Mouse (Mus musculus): Measurements from ENCODE around the gene 4930451I11Rik.
A peak's percentile ranks its signal among the peaks of the same experiment; 100 is the strongest.

4930451I11Rik gene

DNA sequence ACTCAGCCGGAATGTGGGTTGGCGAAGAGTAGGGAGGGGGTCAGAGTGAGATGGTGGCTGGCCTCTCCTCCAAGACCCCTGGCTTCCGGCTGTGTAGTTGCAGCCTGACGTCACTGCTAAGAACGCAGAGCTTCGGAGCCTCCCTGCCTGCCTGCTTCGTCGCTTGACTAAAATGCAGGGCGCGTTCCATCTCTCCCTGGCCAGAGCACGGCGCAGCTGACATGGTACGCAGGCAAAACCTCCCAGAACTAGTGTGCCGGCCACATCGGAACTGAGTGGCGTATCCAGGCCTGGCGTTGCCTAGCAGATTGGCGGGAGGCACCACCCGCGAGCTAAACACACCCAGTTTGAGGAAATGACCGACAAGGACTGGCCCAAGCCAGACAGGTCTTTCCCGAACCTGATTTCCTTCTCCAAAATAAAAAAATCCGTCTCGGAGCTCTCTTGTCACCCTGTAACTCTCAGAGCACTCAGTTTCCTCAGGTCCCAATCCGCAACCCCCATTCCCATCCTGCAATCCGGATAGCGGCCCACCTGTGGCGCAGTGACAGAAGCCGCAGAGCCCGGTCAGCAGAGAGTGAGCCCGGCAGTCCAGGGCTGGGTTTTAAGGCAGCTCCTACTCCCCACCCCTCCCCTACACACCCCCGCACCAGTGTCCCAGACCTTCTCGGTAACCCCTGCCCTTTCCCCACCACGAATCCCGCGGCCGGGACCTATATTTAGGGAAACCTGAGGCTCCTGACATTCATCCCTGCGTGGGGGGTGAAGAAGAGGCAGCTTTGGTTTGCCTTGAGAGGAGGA, 31.8 kb downstream of the 4930451I11Rik start:
- DNase-seq (ENCODE audit: low spot score): no peak

DNA sequence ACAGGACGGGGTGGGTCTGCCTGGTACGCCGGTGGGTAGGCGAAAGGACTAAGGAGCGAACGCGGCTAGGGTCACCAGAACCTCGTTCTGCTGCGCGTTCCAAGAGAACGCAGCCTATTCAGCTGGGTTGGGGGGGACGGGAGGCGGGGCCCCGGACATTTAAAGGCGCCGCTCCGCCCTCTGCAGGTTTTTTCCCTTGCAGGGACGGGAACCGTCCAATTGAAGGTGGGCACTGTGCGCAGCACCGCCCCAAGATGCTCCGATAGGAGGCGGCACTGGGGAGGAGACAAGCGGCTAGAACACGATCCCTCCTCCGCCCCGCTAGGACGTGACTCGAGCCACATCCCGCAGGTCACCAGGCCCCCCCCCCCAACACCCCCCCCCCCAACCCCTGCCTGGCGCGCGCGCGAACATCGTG, 32.4 kb downstream of the 4930451I11Rik start:
- DNase-seq (ENCODE audit: low spot score): peak; percentile 99

DNA sequence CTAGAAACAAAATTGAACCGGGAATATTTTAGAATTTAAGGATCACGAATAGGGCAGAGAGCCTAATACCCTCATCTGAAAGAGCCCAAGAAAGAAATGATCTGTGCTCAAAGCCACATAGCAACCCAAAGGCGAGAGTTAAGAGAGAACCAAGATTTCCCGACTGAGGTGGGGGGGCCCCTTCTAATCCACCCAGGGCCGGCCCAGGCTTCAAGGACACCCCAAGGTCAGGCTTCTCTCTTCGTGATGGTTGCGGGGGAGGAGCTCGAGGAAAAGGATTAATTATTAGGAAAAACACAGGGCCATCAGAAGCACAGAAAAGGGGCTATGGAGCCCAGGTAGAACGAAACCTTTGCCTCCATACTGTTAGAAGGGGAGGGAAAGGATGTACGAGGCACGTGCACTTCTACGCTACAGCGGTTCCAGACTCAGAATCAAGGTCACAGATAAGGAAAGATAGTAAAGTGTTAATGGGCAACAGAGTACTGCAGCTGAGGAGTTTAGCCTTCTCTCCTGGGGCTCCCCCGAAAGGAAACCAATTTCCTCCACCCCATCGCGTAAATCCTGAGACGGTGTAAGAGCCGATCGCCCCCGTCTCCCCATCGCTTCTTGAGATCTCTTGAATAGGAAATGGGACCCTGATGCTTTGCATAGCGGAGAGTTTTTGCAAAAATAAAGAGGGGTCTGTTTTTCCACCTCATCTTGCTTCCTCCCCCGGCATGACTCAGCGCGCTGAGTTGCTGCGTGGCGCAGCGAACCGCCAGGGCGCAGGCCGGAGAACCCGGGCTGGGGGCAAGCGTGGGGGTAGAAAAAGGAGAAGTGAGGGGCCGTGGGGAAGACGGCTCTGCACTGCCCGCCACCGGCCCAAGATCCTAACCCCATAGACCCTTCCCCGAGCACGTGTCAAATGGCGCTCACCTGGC, 33.1 kb downstream of the 4930451I11Rik start:
- DNase-seq (ENCODE audit: low spot score): no peak

DNA sequence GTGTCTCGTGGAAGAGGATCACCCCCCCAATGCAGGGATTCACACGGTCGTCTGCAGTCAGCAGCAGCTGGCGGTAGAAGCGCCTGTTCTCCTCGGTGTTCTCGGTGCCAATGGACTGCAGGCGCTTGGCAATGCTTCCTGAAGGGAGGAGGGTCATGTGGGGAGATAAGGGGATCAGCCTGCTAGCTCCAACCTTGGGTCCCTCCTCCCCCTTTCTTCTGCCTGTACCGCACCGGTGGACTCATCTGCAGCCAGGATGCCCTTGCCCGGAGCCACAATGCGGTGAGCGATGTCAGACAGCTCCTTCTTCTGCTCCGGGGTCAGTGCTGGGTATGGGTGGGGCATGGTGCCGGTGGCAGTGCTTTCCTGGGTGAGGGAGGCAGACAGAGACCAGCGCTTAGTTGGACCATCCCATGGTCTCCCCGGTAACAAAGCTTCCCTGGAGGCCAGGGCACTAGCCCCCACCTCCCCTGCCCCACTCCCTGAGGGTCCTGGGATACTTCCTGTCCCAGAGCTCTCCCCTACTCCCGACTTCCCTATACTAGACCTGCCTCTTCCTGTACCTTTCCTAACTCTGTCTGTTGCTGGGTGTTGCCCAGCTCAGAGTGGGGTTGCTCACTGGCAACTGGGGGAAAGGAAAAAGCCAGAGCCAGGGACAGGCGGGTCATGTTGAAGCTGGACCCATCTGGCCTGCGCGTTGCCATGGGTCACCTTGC, 33.9 kb downstream of the 4930451I11Rik start, which contains the start of gene Fam57b:
Gene Fam57b, plus strand, starts transcription at position 258 of the 716 bp plus-strand sequence.
- DNase-seq (ENCODE audit: low spot score): no peak

DNA sequence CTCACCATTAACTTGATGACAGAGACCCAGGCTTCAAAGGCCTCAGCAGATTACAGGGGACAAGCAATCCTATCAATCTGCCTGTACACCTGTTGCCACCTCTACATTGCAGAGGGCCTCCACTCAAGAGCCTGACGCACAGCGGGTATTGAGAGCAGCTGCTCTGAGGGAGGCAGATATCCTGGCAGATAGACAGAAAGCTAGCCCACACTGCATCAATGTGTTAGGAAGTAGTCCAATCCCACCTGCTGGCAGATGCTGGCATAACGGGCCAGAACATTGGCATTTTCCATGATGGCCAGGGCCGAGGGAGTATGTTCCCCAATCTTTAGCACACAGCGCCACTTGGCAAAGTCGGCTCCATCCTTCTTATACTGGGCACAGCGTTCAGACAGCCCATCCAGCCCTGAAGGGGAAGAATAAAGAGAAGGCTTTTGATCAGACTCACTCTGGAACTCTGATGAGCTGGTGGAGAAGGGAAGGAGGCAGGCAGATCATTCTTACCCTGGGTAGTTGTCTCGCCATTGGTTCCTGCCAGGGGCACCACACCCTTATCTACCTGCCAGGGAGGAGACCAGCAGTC, 35.0 kb downstream of the 4930451I11Rik start:
- DNase-seq (ENCODE audit: low spot score): no peak

DNA sequence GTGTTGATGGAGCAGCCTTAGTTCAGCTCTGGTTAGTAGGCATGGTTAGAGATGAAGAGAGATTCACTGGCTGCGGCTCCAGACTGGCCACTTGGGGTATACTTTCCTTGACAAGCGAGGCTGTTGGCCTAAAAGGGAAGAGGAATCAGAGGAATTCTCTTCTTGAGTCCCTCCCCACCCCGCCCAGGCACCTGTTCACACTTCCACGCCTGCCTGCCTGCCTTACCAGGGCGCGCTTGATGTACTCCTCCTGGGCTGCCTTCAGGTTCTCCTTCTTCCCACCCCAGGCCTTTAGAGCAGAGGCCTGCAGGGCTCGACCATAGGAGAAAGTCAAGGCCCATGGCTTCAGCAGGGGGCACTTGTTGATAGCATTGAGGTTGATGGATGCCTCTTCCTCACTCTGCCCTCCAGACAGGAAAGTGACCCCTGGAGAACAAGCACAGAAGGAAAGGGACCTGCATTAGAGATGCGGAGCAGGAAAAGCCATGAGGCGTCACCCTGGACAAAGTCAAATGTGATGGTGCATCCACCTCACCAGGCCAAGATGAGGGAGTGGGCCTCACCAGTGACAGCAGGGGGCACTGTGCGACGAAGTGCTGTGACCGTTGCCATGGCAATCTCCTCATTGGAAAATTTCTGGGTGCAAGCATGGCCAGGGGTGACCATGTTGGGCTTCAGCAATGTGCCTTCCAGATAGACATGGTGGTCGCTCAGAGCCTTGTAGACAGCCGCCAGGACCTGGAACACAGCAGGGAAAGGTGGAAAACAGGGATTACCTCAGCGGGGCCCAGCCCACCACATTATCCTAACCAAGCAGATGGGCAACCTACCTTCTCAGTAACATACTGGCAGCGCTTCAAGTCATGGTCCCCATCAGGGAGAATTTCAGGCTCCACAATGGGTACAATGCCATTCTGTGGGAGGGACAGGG, 35.8 kb downstream of the 4930451I11Rik start:
- DNase-seq (ENCODE audit: low spot score): no peak

DNA sequence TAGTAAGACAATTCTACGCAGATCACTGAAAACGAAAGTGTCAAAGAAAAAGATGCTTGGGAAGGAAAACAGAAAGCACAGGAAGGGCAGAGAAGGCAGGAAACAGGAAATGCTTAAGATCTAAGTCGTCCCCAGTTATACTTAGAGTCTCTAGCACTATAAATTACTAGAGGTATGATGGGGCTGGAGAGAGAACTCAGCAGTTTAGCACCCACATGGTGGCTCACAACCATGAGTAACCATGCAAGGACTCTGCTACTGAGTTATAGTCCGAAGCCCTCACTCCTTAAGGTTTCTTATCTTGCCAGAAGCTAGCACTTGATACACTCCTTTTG, 37.2 kb downstream of the 4930451I11Rik start:
- DNase-seq (ENCODE audit: low spot score): no peak

DNA sequence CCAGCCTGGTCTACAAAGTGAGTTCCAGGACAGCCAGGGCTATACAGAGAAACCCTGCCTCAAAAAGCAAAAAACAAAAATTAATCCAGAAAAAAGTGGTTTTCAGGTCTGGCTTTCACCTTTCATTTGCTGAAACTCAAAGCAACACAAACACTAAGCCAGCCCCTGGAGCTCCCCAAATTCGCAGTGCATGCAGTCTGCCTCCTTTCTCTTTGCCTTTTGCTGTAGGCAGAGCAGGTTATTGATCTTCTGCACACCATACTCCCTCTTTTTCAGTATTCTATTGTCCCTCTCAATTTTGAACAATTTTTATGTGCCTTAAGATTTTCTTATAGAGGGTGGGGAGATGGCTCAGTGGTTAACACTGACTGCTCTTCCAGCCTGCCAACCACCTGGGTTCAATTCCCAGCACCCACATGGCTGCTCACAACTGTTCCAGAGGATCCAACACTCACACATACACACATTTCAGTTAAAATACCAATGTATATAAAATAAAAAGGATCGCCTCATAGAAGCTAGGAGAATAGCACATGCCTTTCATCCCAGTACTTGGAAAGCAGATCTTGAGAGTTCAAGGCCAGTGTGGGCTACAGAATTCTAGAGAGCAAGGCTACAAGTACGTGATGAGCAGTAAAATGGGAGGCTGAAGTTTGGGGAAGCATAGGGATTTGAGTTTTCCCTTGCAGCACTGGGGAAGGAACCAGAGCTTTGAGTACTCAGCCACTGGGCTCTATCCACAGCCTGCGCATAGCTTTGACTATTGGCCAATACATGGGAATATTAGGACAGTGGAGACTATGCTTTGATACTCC, 37.8 kb downstream of the 4930451I11Rik start:
- no peak for DNase-seq (ENCODE audit: low spot score)

DNA sequence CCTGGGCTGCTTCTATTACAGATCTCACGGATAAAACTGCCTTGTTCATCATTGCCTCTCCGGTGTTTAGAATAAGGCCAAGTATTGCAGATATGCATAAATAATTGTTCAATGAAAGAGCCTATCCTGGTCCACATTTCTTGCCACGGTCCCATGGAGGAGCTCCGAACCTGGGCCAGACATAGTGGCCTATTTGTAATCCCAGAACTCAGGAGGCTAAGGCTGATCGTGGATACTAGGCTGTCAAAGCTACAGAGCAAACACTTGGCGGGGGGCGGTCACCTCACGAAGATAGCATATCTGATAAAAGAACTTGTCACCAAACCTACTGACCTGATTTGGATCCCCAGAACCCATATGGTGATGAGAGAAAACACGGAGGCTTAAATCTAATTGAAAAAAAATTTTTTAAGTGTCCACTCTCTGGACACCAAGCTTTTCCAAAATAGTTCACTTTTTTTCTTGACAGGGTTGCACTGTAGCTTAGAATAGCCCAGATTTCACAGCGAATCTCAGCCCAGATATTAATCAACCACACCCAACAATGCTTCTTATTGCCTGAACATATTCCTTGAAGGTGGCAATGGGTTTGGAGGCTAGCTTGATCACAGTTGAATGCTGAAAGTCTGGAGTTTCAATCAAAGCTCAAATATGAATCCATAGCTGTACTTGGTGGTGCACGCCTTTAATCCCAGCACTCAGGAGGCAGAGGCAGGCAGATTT, 38.6 kb downstream of the 4930451I11Rik start:
- DNase-seq (ENCODE audit: low spot score): no peak

DNA sequence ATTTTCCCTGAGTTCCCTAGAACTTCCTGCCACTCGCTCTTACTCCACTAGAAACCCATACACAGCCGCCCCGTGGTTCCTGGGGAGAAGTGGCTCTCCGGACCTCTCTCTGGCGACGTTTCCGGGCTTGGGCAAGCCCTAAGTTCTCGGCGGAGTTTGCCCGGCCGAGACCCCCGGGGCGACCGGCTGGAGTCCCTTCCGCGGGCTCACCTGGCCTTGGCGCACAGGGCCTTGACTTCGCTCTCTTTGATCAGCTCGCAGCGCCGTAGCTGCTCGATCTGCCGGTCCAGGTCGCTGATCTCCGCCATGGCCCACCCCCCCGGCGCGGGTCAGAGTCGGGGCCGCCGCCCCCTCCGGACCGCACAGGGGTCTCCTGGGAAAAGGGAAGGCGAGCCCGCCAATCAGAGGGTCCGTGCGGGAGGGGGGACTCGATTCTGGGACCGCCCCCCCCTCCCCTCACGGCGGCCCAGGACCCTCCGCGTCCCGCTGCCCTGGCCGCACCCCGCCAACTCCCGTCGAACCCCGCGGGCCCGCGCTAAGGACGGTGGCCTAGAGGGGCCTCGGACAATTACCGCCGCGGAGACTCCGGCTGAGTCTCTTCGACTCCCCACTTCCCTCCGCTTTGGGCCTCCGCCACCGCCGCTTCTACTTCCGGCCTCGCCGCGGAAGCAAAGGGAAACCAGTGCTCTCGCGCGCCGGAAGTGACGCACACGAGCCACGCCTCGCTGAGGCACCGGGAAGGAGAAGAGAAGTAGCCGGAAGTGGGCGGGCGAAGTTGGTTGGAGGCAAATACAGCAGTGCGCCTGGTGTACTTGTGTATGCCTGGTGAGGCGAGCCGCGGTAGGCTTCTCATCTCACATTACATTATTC, 39.4 kb downstream of the 4930451I11Rik start, which contains the start of gene Ppp4c:
Gene Ppp4c, minus strand, starts transcription at position 646 of the 870 bp plus-strand sequence.
- peak; percentile 99 for DNase-seq (ENCODE audit: low spot score)

DNA sequence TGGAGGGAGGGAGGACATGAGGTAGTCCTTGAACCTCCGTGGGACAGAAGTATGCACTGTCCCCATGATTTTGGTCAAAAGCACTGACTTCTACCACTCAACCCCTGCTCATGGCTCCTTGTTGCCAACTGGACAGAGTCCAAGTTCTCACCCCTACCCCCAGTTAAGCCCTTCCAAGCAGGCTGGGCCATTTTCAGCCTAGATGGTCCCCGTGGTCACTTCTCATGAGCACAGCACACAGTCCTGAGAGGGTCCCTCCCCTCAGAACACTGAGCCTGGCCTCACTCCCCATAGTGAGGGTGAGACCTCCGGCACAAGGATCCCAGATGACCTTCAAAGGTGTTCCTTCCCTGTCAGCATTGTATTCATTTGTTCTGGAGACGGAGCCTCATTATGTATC, 42.3 kb downstream of the 4930451I11Rik start:
- DNase-seq (ENCODE audit: low spot score): no peak

DNA sequence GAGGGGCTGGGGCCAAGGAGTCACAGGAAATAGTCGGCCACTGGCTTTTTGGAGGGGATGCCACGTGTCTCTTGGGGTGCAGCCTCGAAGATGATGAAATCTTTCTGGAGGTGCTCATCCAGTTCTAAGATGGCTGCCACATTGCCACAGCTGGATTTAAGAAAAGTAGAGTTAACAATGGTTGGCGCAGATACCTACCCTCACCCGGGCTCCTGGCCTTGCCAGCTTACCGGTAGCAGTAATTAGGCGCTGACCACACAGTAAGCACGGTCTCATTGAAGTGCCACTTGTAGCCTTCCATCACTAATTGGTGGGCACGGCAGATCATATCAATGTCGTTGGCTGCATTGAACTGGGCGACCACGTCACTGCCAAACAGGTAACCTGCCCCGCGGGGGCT, 45.3 kb downstream of the 4930451I11Rik start:
- no peak for DNase-seq (ENCODE audit: low spot score)

DNA sequence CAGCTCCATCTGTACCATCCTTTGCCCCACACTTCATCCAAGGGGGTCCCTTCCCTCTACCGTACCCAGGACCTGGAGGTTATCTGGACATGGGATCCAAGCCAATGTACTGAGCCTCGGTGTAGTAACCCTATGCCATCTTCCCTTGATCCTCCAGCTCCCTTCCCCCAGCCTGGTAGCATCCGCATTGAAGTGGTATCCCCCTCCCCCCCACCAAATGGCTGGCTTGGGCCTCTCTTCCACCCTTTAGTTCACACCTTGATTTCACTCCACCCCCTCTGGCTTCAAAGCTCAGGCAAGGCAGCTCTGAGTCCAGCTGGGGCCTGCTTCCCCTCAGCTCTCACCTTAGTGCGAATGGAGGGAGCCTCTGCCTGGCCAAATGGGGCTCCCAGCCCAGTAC, 46.4 kb downstream of the 4930451I11Rik start:
- no peak for DNase-seq (ENCODE audit: low spot score)

DNA sequence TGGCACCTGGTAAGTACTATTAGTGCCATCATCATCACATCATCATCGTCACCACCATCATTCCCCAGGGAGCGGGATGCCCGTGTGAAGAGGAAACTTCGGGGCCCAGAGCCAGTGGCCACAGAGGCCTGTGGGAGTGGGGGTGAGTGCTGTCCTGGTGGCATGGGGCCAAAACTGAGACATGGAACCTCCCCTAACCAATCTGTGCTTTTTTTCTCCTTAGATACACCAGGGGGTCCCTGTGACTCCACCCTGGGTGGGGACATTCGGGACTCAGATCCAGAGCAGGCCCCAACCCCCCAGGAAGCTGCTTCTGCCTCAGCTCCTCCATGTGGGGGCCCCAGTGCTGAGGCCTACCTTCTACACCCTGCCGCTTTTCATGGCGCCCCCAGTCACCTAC, 47.0 kb downstream of the 4930451I11Rik start:
- no peak for DNase-seq (ENCODE audit: low spot score)

DNA sequence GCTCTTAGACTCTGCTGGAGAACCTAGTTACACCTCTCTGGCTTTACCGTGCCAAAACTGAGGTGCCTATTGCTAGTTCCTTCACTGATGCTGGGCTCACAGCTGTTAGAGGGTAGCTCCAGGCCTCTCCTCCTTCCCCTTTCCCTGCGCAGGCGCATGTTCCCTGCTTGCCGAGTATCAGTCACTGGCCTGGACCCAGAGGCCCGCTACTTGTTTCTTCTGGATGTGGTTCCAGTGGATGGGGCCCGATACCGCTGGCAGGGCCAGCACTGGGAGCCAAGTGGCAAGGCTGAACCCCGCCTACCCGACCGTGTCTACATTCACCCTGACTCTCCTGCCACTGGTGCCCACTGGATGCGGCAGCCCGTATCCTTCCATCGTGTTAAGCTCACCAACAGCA, 48.7 kb downstream of the 4930451I11Rik start:
- DNase-seq (ENCODE audit: low spot score): no peak

DNA sequence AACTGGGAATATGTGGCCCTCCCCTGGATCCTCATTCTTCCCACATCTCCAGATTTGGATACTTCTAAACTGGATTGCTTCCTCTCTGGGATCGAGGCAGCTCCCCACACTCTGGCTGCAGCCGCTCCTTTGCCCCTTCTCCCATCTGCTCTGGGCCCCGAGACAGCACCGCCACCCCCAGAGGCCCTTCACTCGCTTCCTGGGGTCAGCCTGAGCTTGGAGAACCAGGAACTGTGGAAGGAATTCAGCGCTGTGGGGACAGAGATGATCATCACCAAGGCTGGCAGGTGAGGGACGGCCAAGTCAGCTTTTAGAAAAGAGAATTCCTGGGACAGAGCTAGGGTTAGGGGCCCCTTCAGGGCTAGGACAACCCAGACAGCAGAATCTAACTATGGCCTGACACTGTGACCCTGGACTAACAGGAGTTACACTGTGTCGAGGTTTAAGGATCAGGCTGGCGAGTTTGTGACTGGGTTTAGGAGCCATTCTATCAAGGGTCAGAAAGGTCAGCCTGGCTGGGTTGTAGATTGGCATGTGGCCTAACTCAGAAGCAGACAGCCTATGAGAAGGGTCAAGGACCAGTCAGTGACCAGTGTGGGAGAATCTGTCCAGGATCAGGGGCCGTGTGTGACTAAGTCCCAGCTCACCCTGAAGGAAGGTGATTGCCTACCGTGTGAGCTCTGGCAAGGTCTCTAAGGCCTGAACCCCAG, 49.6 kb downstream of the 4930451I11Rik start:
- DNase-seq (ENCODE audit: low spot score): no peak

DNA sequence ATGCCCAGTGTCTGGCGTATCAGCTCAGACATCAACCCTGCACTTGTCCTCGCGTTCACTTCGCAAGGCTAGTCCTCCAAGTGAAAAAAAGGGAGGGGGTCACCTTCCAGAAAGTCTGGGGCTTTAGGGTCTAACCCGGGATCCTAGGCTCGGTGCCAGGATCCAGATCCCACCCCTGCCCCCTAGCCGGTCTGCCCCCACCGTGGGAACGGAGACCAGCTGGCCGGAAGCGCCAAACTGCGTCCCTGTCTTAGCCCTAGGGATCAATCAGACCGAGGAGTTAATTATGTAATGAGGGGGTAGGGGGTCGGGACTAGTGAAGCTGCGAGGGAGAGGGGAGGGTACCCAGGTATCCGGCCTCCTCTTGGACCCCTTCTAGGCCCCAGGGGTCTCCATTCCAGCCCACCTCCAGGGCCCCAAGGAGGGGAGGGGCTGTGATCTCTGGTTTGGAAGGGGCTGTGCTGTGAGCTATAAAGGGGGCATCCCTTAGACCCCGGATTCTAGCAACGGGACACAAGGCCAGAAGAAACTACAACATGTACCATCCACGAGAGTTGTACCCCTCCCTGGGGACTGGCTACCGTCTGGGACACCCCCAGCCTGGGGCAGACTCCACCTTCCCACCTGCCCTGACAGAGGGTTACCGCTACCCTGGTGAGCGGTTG, 50.3 kb downstream of the 4930451I11Rik start, which contains the start of gene Tbx6:
Gene Tbx6, plus strand, starts transcription at position 513 of the 665 bp plus-strand sequence.
- no peak for DNase-seq (ENCODE audit: low spot score)

All from embryo, embryonic 10.5 days (tissue).